Mouse (Mus musculus) kidney, postnatal 4 days (tissue): ENCODE measurements around the gene Rbm19.

Source experiments
- DNase-seq, 2 experiments: peaks; one replicate each; pipeline ENCODE4 v3.0.0; 2021; ENCODE audit warnings: mixed read lengths in 2 of 2

Gene Rbm19

DNA sequence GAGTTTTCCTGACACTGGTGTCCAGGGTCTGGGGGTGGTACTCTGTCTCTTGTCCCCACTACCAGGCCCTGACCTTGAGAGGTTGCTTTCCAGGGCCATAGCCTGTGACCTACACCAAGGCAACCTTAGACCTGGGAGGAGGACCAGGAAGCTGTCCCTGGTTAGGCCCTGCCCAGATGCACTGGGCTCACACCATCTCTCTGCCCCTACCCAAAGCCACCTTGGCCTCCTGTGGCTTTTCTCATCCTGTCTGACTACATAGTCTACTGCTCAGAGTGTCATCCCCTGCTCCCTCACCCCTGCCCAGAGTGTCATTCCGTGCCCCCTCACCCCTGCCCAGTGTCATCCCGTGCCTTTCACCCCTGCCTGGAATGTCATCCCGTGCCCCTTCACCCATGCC lies 19.6 kb downstream of the Rbm19 start:
- no peak for DNase-seq

DNA sequence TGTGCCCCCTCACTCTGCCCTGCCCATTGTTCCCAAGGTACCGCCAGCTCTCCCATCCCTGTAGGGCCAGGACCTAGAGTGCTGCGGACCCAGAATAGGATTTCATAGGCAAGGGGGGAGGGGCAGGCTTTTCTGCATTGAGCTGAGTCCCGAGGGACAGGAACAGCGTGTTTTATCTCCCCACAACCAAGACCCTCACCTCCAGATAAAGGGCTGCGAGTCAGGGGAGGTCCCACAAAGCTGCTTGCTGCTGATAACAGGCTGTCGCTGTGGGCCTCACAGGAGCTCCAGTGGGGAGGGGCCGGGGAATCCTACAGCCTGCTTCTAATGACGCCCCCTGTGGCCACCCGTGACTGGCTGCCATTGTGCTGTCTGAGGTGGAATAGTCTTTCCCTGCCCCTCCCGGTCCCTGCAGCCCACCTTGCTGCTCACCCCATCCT lies 20.0 kb downstream of the Rbm19 start:
- DNase-seq = no peak

DNA sequence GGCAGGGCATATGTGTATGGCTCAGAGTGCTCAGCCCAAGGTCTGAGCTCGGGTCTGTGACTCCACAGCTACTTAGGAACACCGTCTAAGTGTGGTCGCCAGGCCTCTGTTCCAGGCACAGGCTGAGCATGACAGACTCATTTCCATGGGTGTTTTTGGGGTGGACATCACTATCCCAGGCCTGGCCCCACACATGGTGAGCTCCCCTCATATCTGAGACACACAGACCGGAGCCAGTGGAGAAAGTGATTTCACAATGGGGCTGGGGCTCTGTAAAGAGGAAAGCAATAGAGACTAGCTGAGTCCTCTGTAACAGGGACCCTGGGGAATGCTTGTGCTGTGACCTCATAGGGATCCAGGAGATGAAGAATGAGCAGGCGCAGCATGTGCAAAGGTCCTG lies 20.8 kb downstream of the Rbm19 start:
- DNase-seq = no peak

- DNase-seq = no peak
Measured at GRCm38 (mm10) chr5:120137846-120138245, 21.6 kb downstream of the Rbm19 start.

DNA sequence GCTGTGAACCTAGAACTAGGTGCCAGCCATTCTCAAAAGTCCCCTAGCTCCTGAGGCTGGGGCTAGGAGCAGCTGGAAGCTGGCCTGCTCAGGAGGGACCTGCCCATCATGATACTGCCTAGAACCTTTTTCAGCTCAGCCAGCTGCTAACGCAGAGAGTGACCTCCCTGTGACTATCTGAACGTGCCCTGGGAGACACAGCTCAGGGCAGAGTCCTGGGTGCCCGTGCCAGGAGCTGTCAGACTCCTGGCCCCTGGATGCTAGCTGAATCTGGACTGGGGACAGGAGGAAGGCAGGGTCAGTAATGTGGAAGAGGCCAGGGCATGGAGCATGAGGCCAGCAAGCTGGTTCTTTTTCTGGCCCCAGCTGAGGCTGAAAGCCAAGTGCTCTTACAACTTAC lies 22.1 kb downstream of the Rbm19 start:
- DNase-seq = no peak

DNA sequence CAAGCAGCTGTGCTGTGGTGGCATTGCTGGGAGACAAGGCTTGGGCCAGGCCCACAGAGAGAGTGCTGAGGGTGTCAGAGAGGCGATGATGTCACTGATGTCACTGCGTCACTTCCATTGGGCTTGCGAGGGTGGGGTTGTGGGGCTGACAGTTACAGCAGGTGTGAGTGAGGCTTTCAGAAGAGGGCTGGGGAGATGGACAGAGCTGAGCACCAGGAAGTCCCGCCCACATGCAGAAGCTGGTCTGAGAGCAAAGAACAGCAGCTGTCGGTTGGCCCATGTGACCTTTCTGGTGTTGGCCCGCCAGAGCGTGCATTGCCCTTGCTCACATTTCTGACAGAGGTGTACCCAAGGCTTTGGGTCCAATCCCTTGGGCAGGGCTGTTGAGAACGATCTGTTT lies 23.0 kb downstream of the Rbm19 start:
- peak in 1 of 2 experiments; percentile 27 for DNase-seq

- DNase-seq = peak; percentile 51
Measured at GRCm38 (mm10) chr5:120143941-120144340, 27.7 kb downstream of the Rbm19 start.

DNA sequence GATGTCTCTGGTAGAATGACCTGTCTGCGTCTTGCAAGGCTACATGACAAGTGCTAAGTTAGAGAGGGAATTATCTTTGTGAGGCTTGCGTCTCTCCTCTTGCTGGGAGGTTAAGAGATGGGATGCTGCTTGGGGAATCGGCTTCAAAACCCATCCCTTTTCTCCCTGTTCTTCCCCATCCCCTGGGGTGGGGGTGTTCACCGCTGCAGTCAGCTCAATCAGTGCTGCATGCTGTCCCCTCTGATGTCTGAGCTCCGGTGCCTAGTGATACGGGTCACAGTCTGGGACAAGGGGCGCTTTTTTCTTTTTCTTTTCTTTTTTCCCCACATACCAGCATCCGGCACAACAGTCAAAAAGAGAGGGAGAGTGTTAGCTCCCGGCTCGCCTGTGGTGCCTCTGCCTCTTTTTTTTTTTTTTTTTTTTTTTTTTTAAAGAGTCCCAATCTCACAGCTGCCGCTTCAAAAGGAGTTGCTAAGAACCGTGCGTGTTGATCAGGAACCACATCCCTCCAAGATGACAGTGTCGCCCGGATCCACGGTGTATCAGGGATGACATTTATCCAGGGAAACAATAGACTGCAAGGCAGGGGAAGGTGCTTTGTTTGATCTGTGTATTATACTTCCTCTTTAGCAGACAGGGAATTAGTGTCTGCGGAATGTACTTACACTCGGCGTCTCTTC lies 29.2 kb downstream of the Rbm19 start:
- DNase-seq = no peak

DNA sequence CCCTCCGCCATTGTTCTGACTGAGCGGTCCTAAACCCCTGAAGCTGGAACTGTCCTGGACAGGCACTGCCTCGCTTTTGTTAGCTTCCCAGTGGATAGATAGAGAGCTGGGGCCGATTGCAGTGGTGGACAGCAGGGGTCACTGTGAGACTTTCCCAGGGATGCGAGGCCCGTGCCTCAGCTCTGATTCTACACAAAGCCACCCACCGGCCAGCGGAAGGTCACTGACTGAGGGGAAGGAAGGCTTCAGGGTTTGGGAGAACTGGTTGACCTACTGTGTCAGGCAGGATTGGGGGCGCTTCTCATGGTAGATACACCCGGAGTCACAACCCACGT lies 29.8 kb downstream of the Rbm19 start:
- peak; percentile 78 to 81 for DNase-seq

GRCm38 (mm10) chr5:120146909-120147308 lies 30.6 kb downstream of the Rbm19 start:
- DNase-seq = no peak

DNA sequence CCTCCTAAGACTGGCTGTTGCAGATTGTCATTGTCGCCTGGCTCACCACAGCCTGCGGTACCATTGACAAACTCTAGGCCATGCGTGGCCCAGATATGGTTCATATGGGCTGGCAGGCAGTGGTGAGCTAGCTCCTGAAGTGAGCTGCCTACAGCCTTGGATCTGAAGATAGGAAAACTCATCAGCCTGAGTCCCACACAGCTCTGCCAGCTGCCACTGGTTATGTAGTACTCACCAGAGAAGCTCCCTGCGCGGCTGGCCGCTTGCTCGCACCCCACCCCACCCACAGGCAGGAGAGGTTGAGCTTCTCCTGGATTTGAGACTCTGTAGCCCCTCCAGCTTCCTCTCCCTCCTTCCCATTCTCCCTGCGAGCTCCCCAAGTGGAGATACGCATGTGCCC lies 32.0 kb downstream of the Rbm19 start:
- DNase-seq = no peak

GRCm38 (mm10) chr5:120151145-120151544 lies 34.9 kb downstream of the Rbm19 start:
- DNase-seq = no peak

DNA sequence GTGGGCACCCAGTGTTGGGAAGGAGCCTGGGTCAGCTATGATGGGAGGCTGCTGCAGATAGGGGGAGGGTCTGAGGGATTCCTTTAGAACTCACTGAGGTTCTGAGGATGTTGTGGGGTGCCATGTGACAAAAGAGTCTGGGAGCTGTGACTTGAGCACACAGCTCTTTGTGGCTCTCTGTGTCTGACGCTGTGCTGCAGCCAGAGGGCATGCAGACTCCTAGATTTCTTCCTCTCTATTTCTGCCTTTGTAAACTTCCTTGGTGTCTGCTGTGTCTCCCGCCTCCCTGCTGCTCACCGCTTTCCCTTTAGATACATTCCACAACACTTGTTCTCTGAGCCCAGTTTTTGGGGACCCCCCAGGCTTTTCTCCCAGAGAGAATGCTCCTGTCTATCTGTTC lies 36.9 kb downstream of the Rbm19 start:
- no peak for DNase-seq

DNA sequence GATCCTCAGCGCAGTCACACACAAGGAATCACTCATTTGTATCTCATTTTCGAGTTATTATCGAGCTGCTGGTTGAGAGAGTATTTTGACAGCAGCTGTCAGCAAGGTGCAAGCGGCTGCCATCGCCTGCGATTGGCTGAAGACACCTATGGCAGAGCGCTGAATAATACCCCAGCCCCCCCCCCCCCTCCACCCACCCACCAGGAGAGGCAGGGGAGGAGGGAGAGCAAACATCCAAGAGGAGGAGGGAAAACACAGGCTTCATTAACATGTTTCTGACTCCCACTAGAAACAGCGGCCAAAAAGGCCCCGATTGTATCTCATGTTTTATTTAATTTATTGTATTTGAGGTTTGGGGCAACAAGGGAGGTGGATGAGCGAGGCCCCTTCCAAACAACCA lies 39.4 kb downstream of the Rbm19 start:
- DNase-seq = no peak

DNA sequence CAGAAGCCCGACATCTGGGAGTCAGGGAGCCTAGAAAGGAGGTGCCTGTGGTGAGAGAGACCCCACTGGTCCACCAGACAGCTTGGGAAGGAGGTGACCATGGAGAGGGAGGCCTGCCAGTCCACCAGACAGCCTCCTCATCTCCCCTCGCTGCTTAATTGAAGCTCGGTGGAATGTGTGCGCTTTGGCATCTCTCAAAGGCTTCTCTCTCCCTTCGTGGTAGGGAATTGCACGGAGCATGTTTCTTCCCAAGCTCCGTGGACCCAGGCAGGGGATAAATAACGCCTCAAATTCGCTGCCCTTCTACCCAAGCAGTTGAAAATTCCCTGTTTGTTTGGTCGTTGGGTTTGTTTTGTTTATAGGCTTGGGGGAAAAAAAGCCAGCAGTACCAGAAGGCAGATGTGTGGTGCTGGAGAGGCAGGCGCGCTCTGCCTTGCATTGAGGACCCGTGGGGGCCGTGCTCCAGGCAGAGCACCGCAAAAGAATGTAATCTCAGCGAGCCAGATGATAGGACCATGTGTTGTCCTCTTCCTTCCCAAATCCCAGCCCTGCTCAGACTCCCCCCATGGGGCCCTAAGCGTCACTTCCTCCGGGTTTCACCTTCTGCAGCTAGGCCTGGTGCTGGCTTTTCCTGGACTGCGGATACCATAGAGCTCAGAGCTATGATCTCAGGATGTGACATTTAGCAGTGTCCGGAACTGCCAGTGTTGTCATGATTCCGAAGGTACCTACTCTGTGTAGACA lies 40.1 kb downstream of the Rbm19 start:
- DNase-seq = peak; percentile 47 to 55

- no peak for DNase-seq
Measured at GRCm38 (mm10) chr5:120157115-120157514, 40.9 kb downstream of the Rbm19 start.

DNA sequence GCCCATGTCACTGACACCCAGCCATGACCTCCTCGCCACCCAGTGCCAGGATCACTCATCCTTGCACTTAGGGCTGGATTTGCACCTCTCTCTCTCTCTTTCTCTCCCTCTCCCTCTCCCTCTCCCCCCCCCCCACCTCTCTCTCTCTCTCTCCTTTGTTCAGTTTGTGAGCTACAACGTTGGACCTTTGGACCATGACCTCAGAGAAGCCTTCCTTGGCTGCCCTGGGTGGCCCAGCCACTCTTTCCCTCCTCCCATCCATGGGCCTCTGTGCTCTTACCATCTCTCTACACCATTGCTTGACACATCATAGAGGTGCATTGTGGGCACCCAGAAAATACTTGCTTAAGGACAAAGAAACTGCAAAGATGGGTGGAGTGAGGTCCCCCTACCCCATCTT lies 42.2 kb downstream of the Rbm19 start:
- DNase-seq = no peak

GRCm38 (mm10) chr5:120160923-120161658 lies 44.8 kb downstream of the Rbm19 start:
- DNase-seq = no peak

DNA sequence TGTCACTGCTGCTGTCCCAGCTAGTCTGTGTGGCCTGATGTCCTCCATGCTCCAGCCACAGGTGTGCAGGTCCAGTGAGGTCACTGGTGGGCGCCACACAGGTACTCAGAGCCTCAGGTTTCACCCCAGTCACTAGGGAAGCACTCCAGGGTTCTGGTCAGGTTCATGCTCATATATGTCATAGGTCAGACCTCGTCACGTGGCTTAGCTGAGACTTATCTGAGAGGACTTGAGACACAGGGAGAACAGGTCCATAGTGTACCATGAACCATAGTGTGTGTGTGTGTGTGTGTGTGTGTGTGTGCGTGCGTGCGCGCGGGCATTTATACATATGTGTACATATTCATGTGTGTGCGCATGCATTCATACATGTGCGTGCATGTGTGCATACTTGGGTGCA lies 46.4 kb downstream of the Rbm19 start:
- DNase-seq = no peak

DNA sequence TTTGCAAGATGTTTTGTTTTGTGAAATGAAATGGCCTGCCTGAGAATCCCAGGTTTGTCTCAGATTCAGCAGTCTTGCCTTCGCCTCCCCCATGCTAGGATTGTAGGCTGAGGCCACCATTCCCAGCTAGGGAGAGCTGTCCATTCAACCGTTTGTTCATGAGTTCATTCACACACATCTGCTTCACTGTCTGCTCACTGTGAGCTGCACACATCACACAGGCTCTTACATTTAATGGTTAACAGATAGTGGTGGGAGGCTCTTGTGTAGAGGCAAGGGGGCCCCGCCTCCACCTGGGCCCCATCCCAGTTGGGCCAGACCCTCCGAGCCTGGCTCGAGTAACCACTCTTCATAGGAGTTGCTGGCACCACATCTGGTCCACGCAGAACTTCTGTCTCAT lies 47.2 kb downstream of the Rbm19 start:
- no peak for DNase-seq

- DNase-seq = peak in 1 of 2 experiments; percentile 22
Measured at GRCm38 (mm10) chr5:120164450-120164849, 48.2 kb downstream of the Rbm19 start.

DNA sequence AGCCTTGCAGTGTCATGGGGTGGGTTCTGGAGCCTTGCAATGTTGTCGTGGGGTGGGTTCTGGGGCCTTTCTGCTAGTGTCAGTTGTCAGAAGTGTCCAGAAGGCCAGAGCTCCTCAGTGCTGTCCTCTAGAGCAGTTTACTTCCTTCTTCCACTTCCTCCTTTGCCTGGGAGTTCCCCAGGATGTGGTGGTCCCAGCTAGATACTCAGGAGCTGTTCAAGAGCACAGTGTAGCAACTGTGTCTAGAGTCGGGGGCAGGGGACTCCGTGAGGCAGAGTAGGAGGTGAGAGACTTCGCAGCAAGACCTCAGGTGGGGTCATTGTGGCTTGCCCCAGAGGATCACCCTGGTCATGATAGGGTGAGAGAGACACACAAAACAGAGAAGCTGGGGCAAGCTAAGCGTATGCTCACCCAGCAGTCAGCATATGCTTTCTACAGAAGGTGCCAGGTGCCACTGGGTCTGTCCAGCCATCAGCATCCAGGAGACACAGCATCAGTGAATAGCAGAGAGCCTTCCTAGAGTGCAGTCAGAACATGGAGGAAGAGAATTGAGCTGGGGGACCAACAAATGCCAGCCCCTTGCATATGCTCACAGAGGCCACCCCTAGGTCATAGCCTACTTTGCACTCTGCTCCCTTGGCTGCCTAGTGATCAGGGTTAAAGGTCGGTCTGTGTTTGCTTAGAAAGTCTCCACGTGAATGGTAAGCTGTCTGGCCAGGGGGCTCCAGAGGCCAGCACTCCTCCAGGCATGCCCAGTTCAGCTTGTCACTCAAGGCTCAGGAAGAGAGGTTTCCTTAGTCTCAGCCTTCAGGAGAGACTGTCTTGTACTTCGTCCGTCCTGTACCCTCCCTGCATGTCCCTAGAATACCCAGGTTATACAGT lies 49.0 kb downstream of the Rbm19 start:
- no peak for DNase-seq

DNA sequence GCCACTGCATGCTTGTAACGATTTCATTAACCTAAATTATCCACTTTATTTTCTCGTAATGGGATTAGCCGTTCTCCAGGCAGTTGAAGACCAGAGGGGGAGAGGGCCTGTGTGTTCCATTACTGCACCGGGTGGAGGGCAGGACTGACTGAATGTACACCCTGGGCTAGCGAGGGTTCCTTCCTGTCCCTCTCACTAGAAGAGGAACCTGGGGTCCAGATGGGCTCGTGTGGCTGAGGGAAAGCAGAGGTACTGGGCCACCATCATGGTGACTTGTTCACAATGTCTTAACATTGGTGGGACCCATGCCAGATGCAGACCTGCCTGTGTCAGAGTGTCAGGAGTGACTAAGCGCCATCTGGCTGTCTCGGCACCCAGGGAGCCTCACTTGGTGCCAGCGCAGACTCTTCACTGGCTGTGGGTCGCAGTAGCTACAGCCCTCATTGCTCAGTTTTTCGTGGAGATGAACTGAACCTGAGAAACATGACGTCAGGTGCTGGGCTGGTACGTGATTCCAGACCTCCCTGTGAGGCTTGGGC lies 51.6 kb downstream of the Rbm19 start:
- DNase-seq = no peak
